Mouse (Mus musculus): ENCODE results near the gene Stk32c. TPM values are rescaled to one million over a fixed set of nuclear protein-coding genes. Genes with fewer than 3 reads are reported as not detected.

The Stk32c gene
- polyA plus RNA-seq, 1 experiment from 2014 or later: 0.11 TPM

DNA sequence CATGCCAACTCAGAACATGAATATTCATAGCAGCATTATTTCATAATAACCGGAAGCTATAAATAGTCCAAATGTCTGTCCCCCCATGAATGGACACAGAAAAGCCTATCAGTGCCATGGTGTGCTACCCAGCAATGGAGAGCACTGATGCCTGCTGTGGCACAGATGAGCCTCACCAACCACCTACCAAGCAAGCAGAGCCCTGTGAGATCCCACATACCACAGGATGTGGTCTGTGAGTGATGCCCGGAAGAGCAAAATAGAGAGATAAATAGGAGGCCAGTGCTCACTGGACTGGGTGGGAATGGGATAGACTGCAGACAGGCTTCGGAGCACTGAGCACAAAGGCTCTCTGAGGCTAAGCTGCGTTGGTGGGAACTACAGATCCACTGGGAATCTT, 16.1 kb downstream of the Stk32c start:
- no peak overlapping the region for H3K4me3 ChIP-seq
- H3K27me3 ChIP-seq (replicated peaks): peaks cover 30% of the 10 kb centered on the region
- H3K4me1 ChIP-seq: no peaks in the 10 kb centered on the region
- H3K9ac ChIP-seq: no peak overlapping the region
- no peak overlapping the region for H3K4me2 ChIP-seq
- H3K9me3 ChIP-seq: no peaks in the 10 kb centered on the region
- H3K27ac ChIP-seq (replicated peaks): no peak overlapping the region
- no peak for ATAC-seq (ENCODE audit: extremely low read depth, insufficient number of reproducible peaks, low FRiP score, low TSS enrichment)
- H3K36me3 ChIP-seq: no peaks in the 10 kb centered on the region
- 61% methylated on average over 4 of the region's 4 CpGs for WGBS

GRCm38 (mm10) chr7:139191619-139192018, 21.5 kb downstream of the Stk32c start:
- no peak overlapping the region for H3K9ac ChIP-seq
- H3K9me3 ChIP-seq: peaks cover 3% of the 10 kb centered on the region; the same call in 1 of the 2 replicates
- H3K27me3 ChIP-seq (replicated peaks): peaks cover 40% of the 10 kb centered on the region
- H3K4me3 ChIP-seq: no peak overlapping the region
- no peak overlapping the region for H3K4me2 ChIP-seq
- ATAC-seq (ENCODE audit: extremely low read depth, insufficient number of reproducible peaks, low FRiP score, low TSS enrichment): no peak
- no peak overlapping the region for H3K27ac ChIP-seq (replicated peaks)
- H3K4me1 ChIP-seq: peaks cover 8% of the 10 kb centered on the region
- H3K36me3 ChIP-seq: no peaks in the 10 kb centered on the region
- 55% methylated on average over 6 of the region's 6 CpGs for WGBS

GRCm38 (mm10) chr7:139190616-139191015, 22.5 kb downstream of the Stk32c start:
- no peaks in the 10 kb centered on the region for H3K36me3 ChIP-seq
- peaks cover 50% of the 10 kb centered on the region for H3K27me3 ChIP-seq (replicated peaks)
- peaks cover 8% of the 10 kb centered on the region for H3K4me1 ChIP-seq
- H3K27ac ChIP-seq (replicated peaks): no peak overlapping the region
- H3K9ac ChIP-seq: no peak overlapping the region
- no peak overlapping the region for H3K4me2 ChIP-seq
- H3K9me3 ChIP-seq: peaks cover 3% of the 10 kb centered on the region; the same call in 1 of the 2 replicates
- 78% methylated on average over 4 of the region's 4 CpGs for WGBS
- H3K4me3 ChIP-seq: no peak overlapping the region
- ATAC-seq (ENCODE audit: extremely low read depth, insufficient number of reproducible peaks, low FRiP score, low TSS enrichment): no peak

- Histone ChIP-seq H3K4me3 (peak overlapping the region; percentile 73), H3K9ac (peak overlapping the region; percentile 79), H3K36me3 (no peaks in the 10 kb centered on the region), H3K4me1 (peaks cover 8% of the 10 kb centered on the region), H3K9me3 (peaks cover 3% of the 10 kb centered on the region; the same call in 1 of the 2 replicates), H3K4me2 (peak overlapping the region; percentile 99), H3K27me3 (replicated peaks) (peaks cover 60% of the 10 kb centered on the region), H3K27ac (replicated peaks) (no peak overlapping the region)
- ATAC-seq (ENCODE audit: extremely low read depth, insufficient number of reproducible peaks, low FRiP score, low TSS enrichment): peak; percentile 62; the same call in 1 of the 2 replicates
- WGBS: under 1% methylated on average over 23 of the region's 23 CpGs
Observed at GRCm38 (mm10) chr7:139188634-139189207, 24.4 kb downstream of the Stk32c start.

GRCm38 (mm10) chr7:139187771-139188633, 25.1 kb downstream of the Stk32c start:
- Histone ChIP-seq H3K36me3 (no peaks in the 10 kb centered on the region), H3K4me1 (peaks cover 8% of the 10 kb centered on the region), H3K4me2 (peak overlapping the region; percentile 99), H3K4me3 (peak overlapping the region; percentile 73), H3K27me3 (replicated peaks) (peaks cover 60% of the 10 kb centered on the region), H3K9me3 (peaks cover 3% of the 10 kb centered on the region; the same call in 1 of the 2 replicates), H3K27ac (replicated peaks) (no peak overlapping the region), H3K9ac (peak overlapping the region; percentile 79)
- under 1% methylated on average over 93 of the region's 94 CpGs for WGBS
- ATAC-seq (ENCODE audit: extremely low read depth, insufficient number of reproducible peaks, low FRiP score, low TSS enrichment): peak; percentile 83

GRCm38 (mm10) chr7:139187277-139187676, 25.8 kb downstream of the Stk32c start:
- H3K9ac ChIP-seq: no peak overlapping the region
- peak overlapping the region; percentile 99 for H3K4me2 ChIP-seq
- H3K27me3 ChIP-seq (replicated peaks): peaks cover 60% of the 10 kb centered on the region
- H3K9me3 ChIP-seq: peaks cover 3% of the 10 kb centered on the region; the same call in 1 of the 2 replicates
- H3K36me3 ChIP-seq: no peaks in the 10 kb centered on the region
- H3K4me3 ChIP-seq: peak overlapping the region; percentile 73
- no peak for ATAC-seq (ENCODE audit: extremely low read depth, insufficient number of reproducible peaks, low FRiP score, low TSS enrichment)
- H3K27ac ChIP-seq (replicated peaks): no peak overlapping the region
- H3K4me1 ChIP-seq: peaks cover 8% of the 10 kb centered on the region
- WGBS: 35% methylated on average over 7 of the region's 7 CpGs

DNA sequence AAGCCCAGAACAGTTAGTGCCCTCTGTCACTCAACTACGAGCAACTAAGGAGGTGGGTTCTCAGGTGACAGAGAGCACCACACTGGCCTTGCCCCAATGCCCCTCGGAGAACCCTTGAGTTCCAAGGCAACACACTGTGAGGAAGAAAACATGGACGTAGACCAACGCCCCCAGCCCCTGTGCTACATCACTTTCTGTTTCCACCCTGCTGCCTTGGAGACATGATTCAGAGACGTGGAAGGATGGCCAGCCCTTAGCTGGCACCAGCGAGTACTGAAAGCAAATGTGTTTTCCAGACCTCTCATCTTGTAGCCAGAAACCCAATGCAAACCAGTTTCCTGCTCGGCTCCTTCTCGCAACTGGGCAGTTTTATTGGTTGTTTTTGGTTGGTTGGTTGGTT, 26.7 kb downstream of the Stk32c start:
- no peaks in the 10 kb centered on the region for H3K36me3 ChIP-seq
- no peak for ATAC-seq (ENCODE audit: extremely low read depth, insufficient number of reproducible peaks, low FRiP score, low TSS enrichment)
- no peak overlapping the region for H3K27ac ChIP-seq (replicated peaks)
- no peak overlapping the region for H3K4me3 ChIP-seq
- peaks cover 8% of the 10 kb centered on the region for H3K4me1 ChIP-seq
- WGBS: 70% methylated on average over 8 of the region's 8 CpGs
- peaks cover 3% of the 10 kb centered on the region; the same call in 1 of the 2 replicates for H3K9me3 ChIP-seq
- H3K9ac ChIP-seq: no peak overlapping the region
- peaks cover 60% of the 10 kb centered on the region for H3K27me3 ChIP-seq (replicated peaks)
- H3K4me2 ChIP-seq: no peak overlapping the region

GRCm38 (mm10) chr7:139185971-139186370, 27.1 kb downstream of the Stk32c start:
- peaks cover 56% of the 10 kb centered on the region for H3K27me3 ChIP-seq (replicated peaks)
- H3K27ac ChIP-seq (replicated peaks): no peak overlapping the region
- H3K4me2 ChIP-seq: no peak overlapping the region
- no peaks in the 10 kb centered on the region for H3K36me3 ChIP-seq
- peaks cover 8% of the 10 kb centered on the region for H3K4me1 ChIP-seq
- WGBS: 46% methylated on average over 5 of the region's 5 CpGs
- H3K9me3 ChIP-seq: peaks cover 3% of the 10 kb centered on the region; the same call in 1 of the 2 replicates
- no peak overlapping the region for H3K4me3 ChIP-seq
- H3K9ac ChIP-seq: no peak overlapping the region
- ATAC-seq (ENCODE audit: extremely low read depth, insufficient number of reproducible peaks, low FRiP score, low TSS enrichment): no peak

GRCm38 (mm10) chr7:139184846-139185245, 28.3 kb downstream of the Stk32c start:
- Histone ChIP-seq H3K9ac (no peak overlapping the region), H3K9me3 (peaks cover 3% of the 10 kb centered on the region; the same call in 1 of the 2 replicates), H3K4me2 (no peak overlapping the region), H3K27ac (replicated peaks) (no peak overlapping the region), H3K4me1 (peaks cover 8% of the 10 kb centered on the region), H3K36me3 (no peaks in the 10 kb centered on the region), H3K4me3 (no peak overlapping the region), H3K27me3 (replicated peaks) (peaks cover 49% of the 10 kb centered on the region)
- WGBS: 77% methylated on average over 7 of the region's 7 CpGs
- ATAC-seq (ENCODE audit: extremely low read depth, insufficient number of reproducible peaks, low FRiP score, low TSS enrichment): no peak

DNA sequence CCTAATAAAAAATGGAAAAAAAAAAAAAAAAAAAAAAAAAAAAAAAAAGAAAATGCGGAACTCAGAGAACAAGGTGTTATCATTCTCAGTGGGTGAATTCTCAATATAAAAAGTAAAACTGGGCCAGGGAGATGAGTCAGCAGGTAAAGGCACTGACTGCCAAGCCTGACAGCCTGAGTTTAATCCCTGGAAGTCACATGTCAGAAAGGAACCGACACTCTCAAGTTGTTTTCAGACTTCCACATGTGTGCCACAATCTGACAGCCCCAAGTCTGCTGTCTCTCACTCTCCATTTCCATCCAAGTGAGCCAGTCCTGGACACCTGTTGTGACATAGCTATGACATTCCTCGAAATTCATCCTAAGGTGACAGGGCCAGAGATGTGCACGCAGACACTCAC, 28.7 kb downstream of the Stk32c start:
- ATAC-seq (ENCODE audit: extremely low read depth, insufficient number of reproducible peaks, low FRiP score, low TSS enrichment): no peak
- H3K4me2 ChIP-seq: no peak overlapping the region
- no peaks in the 10 kb centered on the region for H3K36me3 ChIP-seq
- H3K9me3 ChIP-seq: peaks cover 3% of the 10 kb centered on the region; the same call in 1 of the 2 replicates
- H3K9ac ChIP-seq: no peak overlapping the region
- H3K4me3 ChIP-seq: no peak overlapping the region
- peaks cover 8% of the 10 kb centered on the region for H3K4me1 ChIP-seq
- H3K27me3 ChIP-seq (replicated peaks): peaks cover 49% of the 10 kb centered on the region
- H3K27ac ChIP-seq (replicated peaks): no peak overlapping the region
- 67% methylated on average over 4 of the region's 4 CpGs for WGBS

GRCm38 (mm10) chr7:139180058-139180457, 33.0 kb downstream of the Stk32c start:
- Histone ChIP-seq H3K4me3 (no peak overlapping the region), H3K4me2 (no peak overlapping the region), H3K27ac (replicated peaks) (no peak overlapping the region), H3K9ac (no peak overlapping the region), H3K27me3 (replicated peaks) (peaks cover 20% of the 10 kb centered on the region), H3K4me1 (no peaks in the 10 kb centered on the region), H3K36me3 (no peaks in the 10 kb centered on the region), H3K9me3 (no peaks in the 10 kb centered on the region)
- 88% methylated on average over 3 of the region's 3 CpGs for WGBS
- ATAC-seq (ENCODE audit: extremely low read depth, insufficient number of reproducible peaks, low FRiP score, low TSS enrichment): no peak

Measured in heart, embryonic 13.5 days (tissue).